Mouse (Mus musculus) hindbrain, embryonic 14.5 days (tissue): ENCODE measurements around the gene Itga1. TPM values are rescaled to one million over a fixed set of nuclear protein-coding genes. Genes with fewer than 3 reads are reported as not detected.

Source experiments
- ATAC-seq: fragments of 200-750 bp; cut with Nextera tagmentation; 2 replicates; pipeline ENCODE4 v1.8.0; 2017; ENCODE audit warnings: moderate number of reproducible peaks, mild to moderate bottlenecking, moderate TSS enrichment, moderate library complexity; ENCODE audit not compliant: low FRiP score
- DNase-seq: peaks from one replicate; pipeline ENCODE4 v3.0.0-alpha.2; 2015; ENCODE audit warnings: low spot score
- H3K27ac ChIP-seq: fragments of 300-500 bp; sonication (generic); 2 replicates; pipeline ENCODE4 v1.5.1; 2014; ENCODE audit warnings: mild to moderate bottlenecking, moderate library complexity
- H3K27me3 ChIP-seq: fragments of 300-500 bp; sonication (generic); 2 replicates; pipeline ENCODE4 v1.6.1; 2014; ENCODE audit warnings: mild to moderate bottlenecking, low read length, mixed read lengths; ENCODE audit not compliant: control insufficient read depth, insufficient read depth
- H3K36me3 ChIP-seq: fragments of 300-500 bp; sonication (generic); replicated peaks from 2 replicates; pipeline ENCODE4 v1.6.1; 2014; ENCODE audit not compliant: control insufficient read depth, insufficient read depth
- H3K4me1 ChIP-seq: fragments of 300-500 bp; sonication (generic); replicated peaks from 2 replicates; pipeline ENCODE4 v1.6.1; 2014; ENCODE audit warnings: antibody characterized with exemption, low read length, mixed read lengths; ENCODE audit not compliant: control insufficient read depth, insufficient read depth
- H3K4me2 ChIP-seq: fragments of 300-500 bp; sonication (generic); replicated peaks from 2 replicates; pipeline ENCODE4 v1.6.1; 2014; ENCODE audit warnings: mild to moderate bottlenecking, moderate library complexity
- H3K4me3 ChIP-seq: fragments of 300-500 bp; sonication (generic); replicated peaks from 2 replicates; pipeline ENCODE4 v1.5.1; 2014; ENCODE audit warnings: mild to moderate bottlenecking, low read length
- H3K9ac ChIP-seq: fragments of 300-500 bp; sonication (generic); 2 replicates; pipeline ENCODE4 v1.6.1; 2014
- H3K9me3 ChIP-seq: fragments of 300-500 bp; sonication (generic); 2 replicates; pipeline ENCODE4 v1.6.1; 2016; ENCODE audit warnings: low read length; ENCODE audit not compliant: control insufficient read depth
- WGBS: fragments of 180-500 bp; shearing (Covaris S2); extraction: QIAGEN DNeasy Blood & Tissue Kit; methylation state at CpG from one replicate; pipeline ENCODE4 v1.1.7; 2014; 5-methylcytosine and 5-hydroxymethylcytosine counted together
- polyA plus RNA-seq: library from polyadenylated mRNA; unstranded; fragments of >200 nt; fragmentation: Nextera tagmentation; extraction: Ambion mirVana; gene quantifications from 2 replicates; pipeline ENCODE4 v1.2.1, GENCODE M21; 2014

The Itga1 gene
- polyA plus RNA-seq, 1 experiment from 2014 or later, result 8.7 TPM

DNA sequence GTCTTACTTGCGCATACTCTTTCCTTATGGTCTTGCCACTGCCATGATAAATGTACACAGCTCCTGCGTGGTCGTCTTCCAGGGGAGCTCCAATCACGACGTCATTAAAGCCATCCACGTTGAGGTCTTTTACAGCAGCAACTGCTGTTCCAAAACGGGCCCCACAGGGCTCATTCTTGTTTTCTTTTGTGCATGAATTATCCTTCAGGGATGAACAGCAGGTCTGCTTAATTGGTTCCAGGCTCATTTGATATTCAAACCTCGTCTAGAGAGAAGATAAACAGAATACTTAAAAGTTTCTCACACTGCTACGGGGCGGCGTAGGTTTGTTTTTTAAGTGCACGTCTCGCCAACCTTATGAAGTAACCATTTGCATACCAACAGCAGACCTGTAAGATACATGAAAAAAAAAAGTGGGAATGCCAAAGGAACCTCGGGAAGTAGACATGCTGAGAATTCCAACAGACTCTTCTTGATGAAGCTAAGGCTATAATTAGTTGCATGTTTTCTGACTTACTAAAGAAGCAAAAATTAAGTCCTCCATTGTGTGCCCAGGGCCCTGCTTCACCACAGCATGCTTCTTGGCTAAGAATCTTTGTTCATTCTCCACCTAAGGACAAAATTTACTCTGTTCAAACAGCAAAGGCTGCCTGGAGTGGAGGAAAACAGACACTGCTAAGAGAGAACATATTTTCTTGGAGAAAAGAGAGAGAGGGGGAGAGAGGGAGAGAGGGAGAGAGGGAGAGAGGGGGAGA, 109.3 kb downstream of the Itga1 start:
- Histone ChIP-seq H3K27ac (0 out of 2 replicates have a peak overlapping the region, but pooled peaks have one; percentile 35), H3K4me1 (peaks cover 11% of the 10 kb centered on the region), H3K36me3 (no peaks in the 10 kb centered on the region), H3K27me3 (no peaks in the 10 kb centered on the region), H3K9me3 (no peaks in the 10 kb centered on the region), H3K9ac (no peak overlapping the region), H3K4me3 (no peak overlapping the region), H3K4me2 (peak overlapping the region; percentile 13)
- DNase-seq, result peak; percentile 59
- ATAC-seq, result peak; percentile 84
- WGBS, result 22% methylated on average over 14 of the region's 14 CpGs

DNA sequence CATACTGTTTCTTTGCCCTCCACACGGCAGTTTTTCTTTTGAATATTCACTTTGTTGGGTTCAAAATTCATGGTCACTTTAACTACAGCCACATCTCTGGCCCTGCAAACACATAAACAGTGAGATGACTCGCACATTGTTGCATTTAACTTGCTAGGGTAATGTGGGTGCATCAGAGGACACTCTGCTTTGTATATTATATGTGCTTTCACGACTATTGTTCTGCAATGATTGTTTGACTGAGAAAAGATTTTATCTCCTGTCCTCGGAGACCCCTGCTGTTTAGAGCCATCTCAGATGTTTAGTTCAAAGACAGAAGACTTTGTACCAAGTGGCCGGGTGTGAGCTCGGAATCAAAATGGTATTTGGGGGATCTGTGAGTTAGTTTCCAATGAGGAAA, 114.1 kb downstream of the Itga1 start:
- 69% methylated on average over 6 of the region's 6 CpGs for WGBS
- H3K4me1 ChIP-seq, result peaks cover 8% of the 10 kb centered on the region
- H3K27ac ChIP-seq, result no peak overlapping the region
- DNase-seq (no peak), ATAC-seq (no peak)
- no peak overlapping the region for H3K9ac ChIP-seq
- H3K27me3 ChIP-seq, result no peaks in the 10 kb centered on the region
- no peaks in the 10 kb centered on the region for H3K36me3 ChIP-seq
- no peaks in the 10 kb centered on the region for H3K9me3 ChIP-seq
- no peak overlapping the region for H3K4me2 ChIP-seq
- H3K4me3 ChIP-seq, result no peak overlapping the region

DNA sequence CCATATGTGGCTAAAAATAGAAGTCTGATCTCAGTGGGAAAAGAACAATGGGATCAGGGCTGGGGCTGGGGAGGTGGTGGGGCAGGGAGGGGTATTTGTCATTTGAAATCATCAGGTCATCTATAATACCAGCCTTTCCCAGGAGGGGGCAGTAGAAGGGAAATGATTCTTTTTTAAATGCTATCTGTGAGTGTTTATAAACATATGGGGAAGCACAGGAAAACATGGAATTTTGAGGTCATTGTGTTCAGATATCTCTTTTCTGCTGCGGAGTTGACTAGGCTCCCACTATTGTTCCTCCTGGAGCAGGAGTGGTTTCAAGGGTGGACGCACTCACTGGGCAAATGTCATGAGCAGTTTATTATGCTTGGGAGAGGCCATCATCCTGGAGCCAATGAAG, 114.6 kb downstream of the Itga1 start:
- ATAC-seq (no peak), DNase-seq (no peak)
- H3K4me2 ChIP-seq, result no peak overlapping the region
- WGBS, result 66% methylated on average over 2 of the region's 2 CpGs
- H3K4me3 ChIP-seq, result no peak overlapping the region
- peaks cover 3% of the 10 kb centered on the region; the same call in 1 of the 2 replicates for H3K4me1 ChIP-seq
- no peaks in the 10 kb centered on the region for H3K36me3 ChIP-seq
- no peaks in the 10 kb centered on the region for H3K27me3 ChIP-seq
- H3K9me3 ChIP-seq, result no peaks in the 10 kb centered on the region
- no peak overlapping the region for H3K9ac ChIP-seq
- H3K27ac ChIP-seq, result no peak overlapping the region

DNA sequence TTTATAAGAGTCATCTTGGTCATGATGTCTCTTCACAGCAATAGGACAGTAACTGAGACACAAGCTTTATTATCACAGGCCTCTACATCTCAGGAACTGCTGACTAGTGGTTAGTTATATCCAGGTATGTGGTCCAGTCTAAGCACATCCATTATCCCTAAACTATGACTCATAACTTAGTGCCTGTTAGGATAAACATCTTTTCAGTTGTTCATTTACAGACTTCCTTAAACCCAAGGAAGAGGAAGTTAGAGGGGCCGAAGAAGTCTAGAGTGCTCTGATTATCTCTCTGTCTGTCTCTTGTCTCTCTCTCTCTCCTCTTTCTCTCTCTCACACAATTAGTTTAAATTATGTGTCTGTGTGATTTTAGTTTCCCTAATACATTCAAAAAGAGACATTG, 117.1 kb downstream of the Itga1 start:
- H3K4me1 ChIP-seq, result no peaks in the 10 kb centered on the region
- no peak overlapping the region for H3K4me2 ChIP-seq
- H3K9me3 ChIP-seq, result no peaks in the 10 kb centered on the region
- H3K27me3 ChIP-seq, result no peaks in the 10 kb centered on the region
- no peak overlapping the region for H3K9ac ChIP-seq
- 88% methylated on average over 1 of the region's 1 CpGs for WGBS
- no peak overlapping the region for H3K4me3 ChIP-seq
- no peaks in the 10 kb centered on the region for H3K36me3 ChIP-seq
- H3K27ac ChIP-seq, result no peak overlapping the region
- ATAC-seq (no peak), DNase-seq (no peak)

DNA sequence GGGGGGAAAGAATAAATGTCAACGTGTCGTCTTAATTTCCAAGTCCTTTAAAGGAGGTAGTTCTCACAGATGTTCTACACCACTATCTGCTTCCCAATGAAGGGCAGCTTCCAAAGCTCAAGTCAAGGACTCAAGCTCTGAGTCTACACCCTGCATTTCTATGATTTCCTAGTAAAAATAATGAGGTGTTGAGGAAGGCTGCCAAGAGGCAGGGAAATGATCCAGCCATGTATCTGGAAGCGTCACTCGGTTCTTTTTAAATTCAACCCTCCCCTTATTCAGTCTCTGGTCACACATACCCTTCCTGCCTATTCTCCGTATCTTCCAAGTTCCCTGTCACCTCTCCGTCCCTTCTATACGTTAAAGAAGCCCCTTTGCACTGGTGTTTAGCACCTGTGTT, 118.6 kb downstream of the Itga1 start:
- Histone ChIP-seq H3K9me3 (no peaks in the 10 kb centered on the region), H3K4me3 (no peak overlapping the region), H3K4me2 (no peak overlapping the region), H3K36me3 (no peaks in the 10 kb centered on the region), H3K27me3 (no peaks in the 10 kb centered on the region), H3K27ac (no peak overlapping the region), H3K4me1 (no peaks in the 10 kb centered on the region), H3K9ac (no peak overlapping the region)
- ATAC-seq (no peak), DNase-seq (no peak)
- WGBS, result 89% methylated on average over 7 of the region's 7 CpGs

DNA sequence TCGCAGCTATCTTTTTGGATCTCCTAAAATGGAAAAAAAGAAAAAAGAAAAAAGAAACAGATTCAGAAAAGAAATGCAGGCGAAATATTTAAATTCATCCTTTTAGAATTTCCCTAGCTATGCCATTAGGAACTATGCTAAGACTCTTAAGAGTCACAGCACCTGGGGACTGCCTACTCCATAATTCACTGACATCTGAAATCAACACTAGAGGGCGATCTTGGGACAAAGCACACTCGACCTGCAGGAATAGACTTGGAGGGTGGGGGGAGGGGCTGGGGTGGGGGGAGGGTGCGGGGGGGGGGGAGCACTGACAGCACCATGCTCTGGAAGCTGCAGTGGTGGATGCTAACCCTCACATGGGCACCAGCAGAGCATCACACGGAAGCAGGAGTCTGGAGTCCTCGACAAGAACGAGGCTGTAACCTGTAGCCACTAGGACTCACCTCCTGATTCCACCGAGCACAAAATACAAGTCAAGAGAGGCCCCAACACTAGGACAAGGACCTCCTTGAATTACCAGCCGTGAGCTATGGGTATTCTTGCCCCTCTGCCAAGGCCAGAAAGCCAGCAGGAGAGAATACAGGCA, 120.8 kb downstream of the Itga1 start:
- H3K4me3 ChIP-seq, result no peak overlapping the region
- no peak overlapping the region for H3K4me2 ChIP-seq
- DNase-seq, result peak; percentile 42
- WGBS, result 51% methylated on average over 10 of the region's 10 CpGs
- no peaks in the 10 kb centered on the region for H3K9me3 ChIP-seq
- no peak overlapping the region for H3K27ac ChIP-seq
- H3K27me3 ChIP-seq, result no peaks in the 10 kb centered on the region
- ATAC-seq, result no peak
- no peak overlapping the region for H3K9ac ChIP-seq
- no peaks in the 10 kb centered on the region for H3K36me3 ChIP-seq
- H3K4me1 ChIP-seq, result no peaks in the 10 kb centered on the region

DNA sequence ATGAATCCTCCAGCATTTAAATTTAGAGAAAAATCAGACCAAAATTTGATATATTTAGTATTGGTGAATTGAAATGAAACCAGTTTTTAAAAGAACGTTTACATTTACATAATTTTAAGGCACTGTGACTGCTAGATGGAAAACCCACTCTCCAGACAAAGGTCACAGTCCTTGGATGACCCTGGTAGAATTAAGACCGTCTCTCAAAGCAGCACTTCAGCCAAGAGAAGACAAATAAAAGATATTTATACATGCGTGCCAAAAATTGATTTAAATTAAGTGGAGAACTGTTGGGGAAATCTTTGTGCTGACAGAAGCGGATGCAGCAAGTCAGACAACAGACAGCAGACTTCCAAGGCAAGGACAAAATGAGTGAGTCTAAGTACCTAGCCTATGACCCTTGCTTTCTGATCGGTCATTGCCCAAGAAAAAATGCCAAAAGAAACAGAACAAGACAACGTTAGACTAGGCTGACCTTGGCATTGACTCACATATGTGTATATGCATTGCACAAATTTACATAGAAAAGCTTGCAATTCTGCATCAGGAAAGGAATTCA, 127.2 kb downstream of the Itga1 start:
- 80% methylated on average over 6 of the region's 6 CpGs for WGBS
- no peaks in the 10 kb centered on the region for H3K4me1 ChIP-seq
- no peaks in the 10 kb centered on the region for H3K36me3 ChIP-seq
- no peak overlapping the region for H3K9ac ChIP-seq
- no peaks in the 10 kb centered on the region for H3K27me3 ChIP-seq
- H3K9me3 ChIP-seq, result no peaks in the 10 kb centered on the region
- H3K4me3 ChIP-seq, result no peak overlapping the region
- ATAC-seq (no peak), DNase-seq (no peak)
- no peak overlapping the region for H3K27ac ChIP-seq
- H3K4me2 ChIP-seq, result no peak overlapping the region

DNA sequence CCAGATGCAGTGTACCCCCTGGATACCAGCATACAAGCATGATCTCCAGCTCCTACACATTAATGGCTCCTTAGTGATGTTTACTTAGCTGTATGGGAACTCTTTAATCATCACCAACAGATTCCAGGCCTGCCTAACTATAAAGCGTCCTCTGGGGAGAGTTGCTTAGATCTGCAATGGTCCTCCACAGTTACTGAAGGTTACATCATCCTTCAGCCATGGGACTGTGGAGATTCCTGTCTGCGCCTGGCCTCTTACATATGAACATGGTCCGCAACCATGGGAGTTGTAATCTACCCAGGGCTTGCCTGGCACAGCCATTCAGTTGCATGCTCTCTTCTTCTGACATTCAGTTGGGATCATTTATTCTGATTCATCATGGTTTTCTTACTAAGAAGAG, 129.9 kb downstream of the Itga1 start:
- Histone ChIP-seq H3K9me3 (no peaks in the 10 kb centered on the region), H3K27ac (no peak overlapping the region), H3K4me3 (no peak overlapping the region), H3K9ac (no peak overlapping the region), H3K4me2 (no peak overlapping the region), H3K27me3 (no peaks in the 10 kb centered on the region), H3K4me1 (no peaks in the 10 kb centered on the region), H3K36me3 (no peaks in the 10 kb centered on the region)
- ATAC-seq, result no peak
- WGBS, result 93% methylated on average over 3 of the region's 3 CpGs
- DNase-seq, result no peak

DNA sequence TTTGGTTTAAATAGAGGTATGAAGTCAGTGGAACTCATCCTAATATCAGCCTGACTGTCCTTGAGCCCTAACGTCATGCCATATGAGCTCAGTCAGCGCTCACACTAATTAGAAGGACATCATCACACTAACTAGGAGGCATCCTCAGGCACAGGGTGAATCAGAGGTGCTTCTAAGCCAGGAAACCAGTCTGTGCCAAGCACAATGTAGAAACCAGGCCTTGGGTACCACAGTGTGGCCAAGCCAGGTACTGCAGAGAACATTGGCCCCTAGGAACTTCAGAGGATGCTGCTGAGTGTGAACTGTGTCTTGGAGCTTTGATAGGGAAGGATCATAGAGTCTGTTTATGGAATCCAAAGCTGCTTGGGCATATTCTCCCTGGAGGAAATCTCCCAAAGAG, 137.5 kb downstream of the Itga1 start:
- peak; percentile 86 for ATAC-seq
- Histone ChIP-seq H3K9ac (no peak overlapping the region), H3K27ac (no peak overlapping the region), H3K4me1 (no peaks in the 10 kb centered on the region), H3K4me3 (no peak overlapping the region), H3K9me3 (no peaks in the 10 kb centered on the region), H3K27me3 (no peaks in the 10 kb centered on the region), H3K36me3 (no peaks in the 10 kb centered on the region), H3K4me2 (no peak overlapping the region)
- WGBS, result 25% methylated on average over 2 of the region's 2 CpGs
- DNase-seq, result peak; percentile 86
